Mouse (Mus musculus) G1E (cell line): ENCODE data around the gene Ckap5. TPM values are rescaled to one million over a fixed set of nuclear protein-coding genes. Genes with fewer than 3 reads are reported as not detected.
"Not testable (repeated sequence)": the region's sequence is repeated elsewhere in the genome, so short reads cannot be mapped to it uniquely, and the experiment has no call there.

Source experiments
- ATAC-seq: 2 replicates; pipeline ENCODE4 v1.8.0; 2016; ENCODE audit warnings: mild to moderate bottlenecking; ENCODE audit not compliant: insufficient number of reproducible peaks, poor library complexity, low FRiP score, severe bottlenecking; ENCODE audit errors: extremely low read depth
- DNase-seq: peaks from one replicate; pipeline ENCODE4 v3.0.0; 2012; ENCODE audit warnings: low spot score
- H3K27me3 ChIP-seq: 2 replicates; pipeline ENCODE4 v1.6.1; 2012; ENCODE audit warnings: mild to moderate bottlenecking, low read length, inconsistent platforms; ENCODE audit not compliant: insufficient read depth
- H3K36me3 ChIP-seq: replicated peaks from 2 replicates; pipeline ENCODE3; 2012; ENCODE audit warnings: mild to moderate bottlenecking, inconsistent platforms
- H3K4me1 ChIP-seq: 2 replicates; pipeline ENCODE4 v1.6.1; 2012; ENCODE audit warnings: low read depth, low read length, inconsistent platforms, mixed read lengths; ENCODE audit not compliant: insufficient read depth
- H3K4me3 ChIP-seq: 2 replicates; pipeline ENCODE4 v1.5.1; 2012; ENCODE audit warnings: low read depth, mild to moderate bottlenecking, inconsistent platforms, low read length, moderate library complexity, mixed read lengths
- H3K9me3 ChIP-seq: replicated peaks from 2 replicates; pipeline ENCODE4 v1.6.1; 2012; ENCODE audit warnings: inconsistent platforms
- CTCF ChIP-seq: IDR thresholded peaks from 2 replicates; pipeline ENCODE4 v1.5.1; 2012; ENCODE audit warnings: low read depth, low read length, inconsistent platforms, mixed read lengths
- GATA1 ChIP-seq: IDR thresholded peaks from 2 replicates; pipeline ENCODE4 v1.6.1; 2012; ENCODE audit warnings: borderline replicate concordance, low read length, inconsistent platforms, mixed read lengths
- GATA2 ChIP-seq: IDR thresholded peaks from 2 replicates; pipeline ENCODE4 v1.6.1; 2012; ENCODE audit warnings: low read depth, low read length, inconsistent platforms, borderline replicate concordance
- POLR2AphosphoS5 ChIP-seq: IDR thresholded peaks from 2 replicates; pipeline ENCODE4 v1.6.1; 2012; ENCODE audit warnings: low read depth, low read length, inconsistent platforms; ENCODE audit not compliant: insufficient replicate concordance
- TAL1 ChIP-seq: conservative IDR thresholded peaks from 2 replicates; pipeline ENCODE4 v1.6.1; 2012; ENCODE audit warnings: low read depth, low read length, inconsistent platforms, mixed read lengths
- polyA plus RNA-seq: library from polyadenylated mRNA; stranded (reverse); fragments of >175 nt; gene quantifications from 2 replicates; pipeline ENCODE4 v1.2.3, GENCODE M21; 2012
- total RNA-seq, 2 experiments: library from RNA; stranded (forward) in 1 of 2; stranded (reverse) in 1 of 2; fragments of 200-1000 nt in 1 of 2; fragments of >200 nt in 1 of 2; fragmentation: Nextera tagmentation in 1 of 2; gene quantifications; 2 replicates each; pipeline ENCODE4 v1.2.3; 2014 to 2017

The Ckap5 gene
- total and polyA plus RNA-seq, 3 experiments = 3.8 to 153 (median 97.6) TPM

DNA sequence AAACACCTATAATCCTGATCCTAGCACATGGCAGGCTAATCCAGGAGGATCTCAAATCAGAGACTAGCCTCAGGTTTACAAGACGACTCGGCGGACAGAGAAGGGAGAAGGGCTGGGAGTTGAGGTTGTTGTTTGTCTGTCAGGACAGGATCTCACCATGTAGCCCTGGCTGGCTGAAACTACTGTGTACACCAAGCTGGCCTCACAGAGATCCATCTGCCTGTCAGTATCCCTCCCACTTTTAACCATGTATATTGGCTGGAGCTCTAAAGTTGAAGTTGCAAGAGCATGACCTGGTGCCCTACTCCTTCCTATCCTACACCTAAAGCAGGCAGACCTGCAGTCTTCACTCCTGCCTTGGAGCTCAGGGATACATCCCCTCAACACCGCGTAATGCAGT is 95.8 kb downstream of the Ckap5 start:
- no peak for DNase-seq
- H3K4me3 ChIP-seq = no peak overlapping the region
- ATAC-seq = no peak
- peaks cover 4% of the 10 kb centered on the region; the same call in 1 of the 2 replicates for H3K27me3 ChIP-seq
- no peaks in the 10 kb centered on the region for H3K9me3 ChIP-seq
- TF ChIP-seq TAL1 (no peak), GATA2 (no peak), CTCF (no peak), GATA1 (no peak), POLR2AphosphoS5 (no peak)
- H3K36me3 ChIP-seq = peaks cover 55% of the 10 kb centered on the region
- H3K4me1 ChIP-seq = no peaks in the 10 kb centered on the region

DNA sequence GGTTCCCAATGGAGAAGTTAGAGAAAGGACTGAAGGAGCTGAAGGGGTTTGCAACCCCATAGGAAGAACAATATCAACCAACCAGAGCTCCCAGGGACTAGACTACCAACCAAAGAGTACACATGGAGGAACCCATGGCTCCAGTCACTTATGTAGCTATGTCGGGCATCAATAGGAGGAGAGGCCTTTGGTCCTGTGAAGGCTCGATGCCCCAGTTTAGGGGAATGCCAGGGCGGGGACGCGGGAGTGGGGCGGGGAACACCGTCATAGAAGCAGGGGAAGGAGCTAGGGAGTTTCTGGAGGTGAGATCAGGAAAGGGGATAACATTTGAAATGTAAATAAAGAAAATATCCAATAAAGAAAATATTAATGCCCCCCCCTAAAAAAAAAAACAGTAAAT is 96.8 kb downstream of the Ckap5 start:
- H3K4me3 ChIP-seq, H3K4me1 ChIP-seq, DNase-seq, H3K9me3 ChIP-seq, ATAC-seq: not testable (repeated sequence)
- Histone ChIP-seq H3K36me3 (peaks cover 45% of the 10 kb centered on the region), H3K27me3 (peaks cover 13% of the 10 kb centered on the region)

DNA sequence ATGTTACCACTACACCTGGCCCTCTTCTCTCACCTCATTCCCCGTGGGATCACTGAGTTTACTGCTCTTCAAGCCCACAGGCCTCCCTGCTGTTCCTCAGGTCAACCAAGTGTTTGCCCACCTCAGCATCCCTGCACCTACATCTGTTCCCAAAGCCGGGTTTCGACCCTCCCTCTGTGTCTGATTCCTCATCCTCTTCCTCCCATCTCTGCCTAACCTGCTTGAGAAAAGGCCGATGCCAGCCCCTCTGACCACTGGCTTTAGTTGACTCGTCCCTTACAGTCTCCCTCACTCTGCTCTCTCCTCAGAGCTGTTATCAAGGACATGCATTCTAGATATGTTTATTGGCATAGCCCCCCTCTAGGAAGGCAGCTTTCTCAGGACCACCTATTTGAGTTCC is 100.9 kb downstream of the Ckap5 start:
- ATAC-seq = no peak
- Histone ChIP-seq H3K9me3 (no peaks in the 10 kb centered on the region), H3K4me3 (no peak overlapping the region), H3K4me1 (peaks cover 13% of the 10 kb centered on the region), H3K36me3 (peaks cover 11% of the 10 kb centered on the region), H3K27me3 (peaks cover 36% of the 10 kb centered on the region)
- no peak for DNase-seq
- no peak for TF ChIP-seq GATA1
- TF ChIP-seq TAL1 = no peak
- no peak for TF ChIP-seq CTCF
- no peak for TF ChIP-seq POLR2AphosphoS5
- TF ChIP-seq GATA2 = no peak

DNA sequence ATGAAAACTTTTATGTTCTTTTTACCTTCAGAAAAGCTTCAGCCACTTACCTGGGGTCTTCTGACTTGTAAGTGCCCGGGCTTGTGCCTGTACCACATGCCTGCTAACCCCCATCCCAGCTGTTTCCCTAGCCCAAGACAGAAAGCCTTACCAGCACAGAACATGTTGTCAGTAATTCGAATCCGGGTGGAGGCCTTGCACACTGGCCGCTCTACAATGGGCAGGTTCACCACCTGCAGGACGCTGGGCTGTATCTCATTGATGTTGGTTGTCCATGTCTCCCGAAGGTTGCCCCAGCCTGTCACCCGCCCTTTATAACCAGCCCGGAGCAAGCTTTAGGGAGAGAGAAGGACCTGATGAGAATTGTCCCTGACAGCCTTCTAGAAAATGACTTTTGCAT is 101.6 kb downstream of the Ckap5 start:
- ATAC-seq (no peak), DNase-seq (no peak)
- H3K4me3 ChIP-seq = no peak overlapping the region
- peaks cover 36% of the 10 kb centered on the region for H3K27me3 ChIP-seq
- TF ChIP-seq TAL1 (no peak), POLR2AphosphoS5 (no peak), GATA1 (no peak), GATA2 (no peak), CTCF (no peak)
- no peaks in the 10 kb centered on the region for H3K9me3 ChIP-seq
- peaks cover 20% of the 10 kb centered on the region for H3K4me1 ChIP-seq
- H3K36me3 ChIP-seq = peaks cover 9% of the 10 kb centered on the region

DNA sequence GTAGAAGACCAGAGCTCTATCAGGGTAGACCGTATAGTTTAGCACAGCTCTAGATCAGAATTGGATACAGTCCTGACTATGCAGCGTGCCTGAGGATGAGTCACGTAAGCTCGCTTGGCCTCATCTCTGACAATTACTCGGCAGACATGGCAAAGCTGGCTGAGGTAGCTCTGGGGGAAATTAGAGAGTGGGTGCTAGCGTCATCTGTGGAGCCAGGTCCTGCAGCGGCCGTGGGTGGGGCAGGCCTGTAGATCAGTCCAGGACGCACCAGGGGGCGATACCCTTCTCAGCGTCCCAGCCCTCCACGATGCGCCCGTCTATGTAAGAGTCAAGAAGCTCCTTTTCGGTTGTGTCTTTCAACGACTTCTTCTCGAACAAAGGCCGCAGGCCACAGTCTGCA is 103.1 kb downstream of the Ckap5 start:
- DNase-seq (no peak), ATAC-seq (no peak)
- Histone ChIP-seq H3K4me3 (no peak overlapping the region), H3K27me3 (peaks cover 36% of the 10 kb centered on the region), H3K9me3 (no peaks in the 10 kb centered on the region), H3K36me3 (no peaks in the 10 kb centered on the region), H3K4me1 (peaks cover 35% of the 10 kb centered on the region)
- TF ChIP-seq POLR2AphosphoS5 = no peak
- TF ChIP-seq GATA2 = no peak
- TF ChIP-seq CTCF = no peak
- no peak for TF ChIP-seq TAL1
- TF ChIP-seq GATA1 = no peak

DNA sequence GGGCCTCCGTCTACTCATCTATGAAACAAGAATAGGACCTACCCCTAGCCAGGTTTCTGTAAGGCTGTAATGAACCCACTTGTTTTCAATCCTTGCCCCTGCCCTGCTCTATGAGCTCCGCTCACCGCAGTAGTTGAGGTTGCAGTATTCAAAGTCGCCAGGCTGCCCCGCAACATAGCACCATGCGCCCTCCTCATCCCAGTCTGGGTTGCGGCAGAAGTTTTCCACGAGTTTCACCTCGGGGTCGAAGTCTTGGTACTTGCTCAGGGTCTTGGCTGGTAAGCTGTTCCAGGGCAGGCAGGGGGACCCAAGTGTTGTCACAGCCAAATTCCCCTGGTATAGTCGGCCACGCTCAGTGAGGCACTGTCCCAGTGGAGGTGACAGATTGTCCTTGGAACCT is 103.8 kb downstream of the Ckap5 start:
- Histone ChIP-seq H3K4me3 (no peak overlapping the region), H3K9me3 (no peaks in the 10 kb centered on the region), H3K4me1 (peaks cover 42% of the 10 kb centered on the region), H3K36me3 (no peaks in the 10 kb centered on the region), H3K27me3 (peaks cover 36% of the 10 kb centered on the region)
- TF ChIP-seq GATA1 (no peak), POLR2AphosphoS5 (no peak), CTCF (no peak), TAL1 (no peak), GATA2 (no peak)
- ATAC-seq (no peak), DNase-seq (no peak)

DNA sequence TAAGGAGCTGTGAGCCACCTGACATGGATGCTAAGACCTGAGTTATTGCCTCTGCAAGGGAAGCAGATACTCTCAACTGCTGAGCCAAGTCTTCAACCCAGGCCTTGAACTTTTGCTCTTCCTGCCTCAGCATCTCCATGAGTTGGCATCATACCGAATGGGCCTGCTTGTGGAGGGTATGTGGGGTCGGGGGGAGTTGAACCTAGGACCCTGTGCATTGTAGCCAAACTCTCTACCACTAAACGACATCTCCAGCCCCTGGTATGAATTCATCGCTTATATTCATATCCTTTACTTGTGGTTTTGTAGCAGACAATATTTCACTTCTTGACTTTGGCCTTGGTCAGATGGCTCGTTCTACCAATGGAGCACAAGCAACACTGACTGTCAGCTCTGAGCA is 105.3 kb downstream of the Ckap5 start:
- Histone ChIP-seq H3K27me3 (peaks cover 33% of the 10 kb centered on the region), H3K9me3 (no peaks in the 10 kb centered on the region), H3K4me1 (peaks cover 57% of the 10 kb centered on the region), H3K4me3 (no peak overlapping the region), H3K36me3 (no peaks in the 10 kb centered on the region)
- no peak for TF ChIP-seq GATA2
- no peak for TF ChIP-seq POLR2AphosphoS5
- TF ChIP-seq TAL1 = no peak
- no peak for TF ChIP-seq CTCF
- TF ChIP-seq GATA1 = no peak
- ATAC-seq (no peak), DNase-seq (no peak)
